Comparison of ENCODE assay signal across 10 mouse cellular contexts in genomic region chr3:69519789-69520558, GRCm38 (mm10).
DNase-seq lines count a peak whose midpoint lies in the region; ATAC-seq and TF ChIP-seq lines count a peak whose summit lies in the region.
"Had no signal": no experiment of that assay in that cellular context is flagged by ENCODE, and none has a peak within 500 bp of the region (broad histone marks: within the 10 kb centered on the region; RNA-seq: fewer than 3 reads in every experiment).

No protein-coding gene starts in this region.

- TF ChIP-seq EP300 in heart, adult 2 months (IDR thresholded peaks at IDR 0.05; ENCODE audit: insufficient read depth, low read depth, low read length) = no peak

- H3K9me3 ChIP-seq in hindbrain, embryonic 14.5 days (ENCODE audit: control insufficient read depth, low read length) = no peaks in the 10 kb centered on the region
- H3K9me3 ChIP-seq in neural tube, embryonic 12.5 days = no peaks in the 10 kb centered on the region

- H3K79me2 ChIP-seq in heart, adult 2 months (replicated peaks; ENCODE audit: control insufficient read depth, insufficient read depth, low read length) = no peaks in the 10 kb centered on the region

- H3K4me3 ChIP-seq in hindbrain, embryonic 14.5 days (replicated peaks; ENCODE audit: low read length) = no peak overlapping the region
- H3K4me3 ChIP-seq in neural tube, embryonic 12.5 days = no peak overlapping the region
- H3K4me3 ChIP-seq in heart, adult 2 months = no peak overlapping the region

- H3K27ac ChIP-seq in hindbrain, embryonic 14.5 days = peak overlapping the region; percentile 68
- peak overlapping the region; percentile 5; the same call in 1 of the 2 replicates for H3K27ac ChIP-seq in neural tube, embryonic 12.5 days
- H3K27ac ChIP-seq in heart, adult 2 months = no peak overlapping the region

- no peaks in the 10 kb centered on the region for H3K36me3 ChIP-seq in hindbrain, embryonic 14.5 days (replicated peaks; ENCODE audit: control insufficient read depth, insufficient read depth)
- no peaks in the 10 kb centered on the region for H3K36me3 ChIP-seq in neural tube, embryonic 12.5 days
- no peaks in the 10 kb centered on the region for H3K36me3 ChIP-seq in heart, adult 2 months (ENCODE audit: control insufficient read depth, insufficient read depth, low read length)

- intact Hi-C loops in heart, adult 2 months (cut with DNase I) = no loop called here

- 63% methylated on average over 21 of the region's 21 CpGs for WGBS in hindbrain, embryonic 14.5 days
- WGBS in neural tube, embryonic 12.5 days = 74% methylated on average over 21 of the region's 21 CpGs
- WGBS in heart, adult 2 months = 84% methylated on average over 21 of the region's 21 CpGs

- no peak for DNase-seq in frontal cortex, postnatal 10 days (ENCODE audit: low spot score in 2 of 2)
- DNase-seq in cerebellum, postnatal 14 days = peak; percentile 57 to 64
- peak; percentile 45 for DNase-seq in hindbrain, embryonic 14.5 days (ENCODE audit: low spot score)
- no peak for DNase-seq in yolk sac, embryonic 10.5 days (ENCODE audit: low spot score)
- DNase-seq in heart, adult 2 months = no peak
- DNase-seq: lung, embryonic 14.5 days; right cerebral cortex, postnatal 14 days had no signal

- peaks cover 23% of the 10 kb centered on the region for H3K4me1 ChIP-seq in hindbrain, embryonic 14.5 days (replicated peaks; ENCODE audit: control insufficient read depth, insufficient read depth, low read length)
- peaks cover 14% of the 10 kb centered on the region for H3K4me1 ChIP-seq in neural tube, embryonic 12.5 days
- peaks cover 5% of the 10 kb centered on the region for H3K4me1 ChIP-seq in heart, adult 2 months (ENCODE audit: control insufficient read depth, insufficient read depth, low read length)

- H3K4me2 ChIP-seq in hindbrain, embryonic 14.5 days (replicated peaks) = no peak overlapping the region
- H3K4me2 ChIP-seq in neural tube, embryonic 12.5 days (replicated peaks) = no peak overlapping the region
- H3K4me2 ChIP-seq: lung, embryonic 14.5 days had no signal

- H3K9ac ChIP-seq in hindbrain, embryonic 14.5 days = no peak overlapping the region
- no peak overlapping the region for H3K9ac ChIP-seq in neural tube, embryonic 12.5 days
- H3K9ac ChIP-seq in heart, adult 2 months (ENCODE audit: low read depth, low read length) = no peak overlapping the region
- H3K9ac ChIP-seq: lung, embryonic 14.5 days had no signal

- TF ChIP-seq CTCF in heart, adult 2 months (IDR thresholded peaks at IDR 0.05) = no peak

- TF ChIP-seq POLR2A in heart, adult 2 months (IDR thresholded peaks at IDR 0.05; ENCODE audit: insufficient read depth, low read depth, low read length) = no peak

- peak; percentile 50 for ATAC-seq in frontal cortex, adult (ENCODE audit: low TSS enrichment)
- peak; percentile 32; the same call in 1 of the 2 replicates for ATAC-seq in hindbrain, embryonic 14.5 days (ENCODE audit: low FRiP score)
- 0 out of 2 replicates have a peak, but pooled peaks have one; percentile 42 for ATAC-seq in neural tube, embryonic 12.5 days (ENCODE audit: low FRiP score, low read depth)
- ATAC-seq in megakaryocyte, adult 5-6 weeks (ENCODE audit: poor library complexity, severe bottlenecking) = no peak

- no peaks in the 10 kb centered on the region for H3K27me3 ChIP-seq in hindbrain, embryonic 14.5 days (ENCODE audit: control insufficient read depth, insufficient read depth, low read length)
- H3K27me3 ChIP-seq in neural tube, embryonic 12.5 days (replicated peaks) = no peaks in the 10 kb centered on the region
- no peaks in the 10 kb centered on the region for H3K27me3 ChIP-seq in heart, adult 2 months (ENCODE audit: control insufficient read depth, insufficient read depth, low read length)

Comparison
In these comparisons a context has a peak if more than half of its experiments do, and no peak if none do; other contexts are left out.
1. DNase-seq: peak in cerebellum, postnatal 14 days (2 of 2) and hindbrain, embryonic 14.5 days (single experiment); none in frontal cortex, postnatal 10 days (0 of 2), yolk sac, embryonic 10.5 days (single experiment) and heart, adult 2 months (0 of 2).